ENCODE assay signal across 28 mouse cellular contexts in genomic region chr11:107668977-107669376, GRCm38 (mm10). TPM values are rescaled to one million over a fixed set of nuclear protein-coding genes. Genes with fewer than 3 reads are reported as not detected.
"Had no signal": no experiment of that assay in that cellular context is flagged by ENCODE, and none has a peak within 500 bp of the region (broad histone marks: within the 10 kb centered on the region; RNA-seq: fewer than 3 reads in every experiment).

No protein-coding gene starts in this region.

- H3K4me1 ChIP-seq: limb, embryonic 15.5 days; midbrain, embryonic 12.5 days; midbrain, embryonic 15.5 days; neural tube, embryonic 13.5 days; stomach, embryonic 15.5 days had no signal

- ATAC-seq: liver, postnatal 0 days; midbrain, embryonic 15.5 days had no signal

- H3K9me3 ChIP-seq: limb, embryonic 15.5 days; midbrain, embryonic 12.5 days; midbrain, embryonic 15.5 days; neural tube, embryonic 13.5 days; stomach, embryonic 15.5 days had no signal

- H3K27ac ChIP-seq: limb, embryonic 15.5 days; liver, embryonic 14.5 days; macrophage; midbrain, embryonic 12.5 days; midbrain, embryonic 15.5 days; neural tube, embryonic 13.5 days; stomach, embryonic 15.5 days had no signal

- H3K4me3 ChIP-seq: limb, embryonic 15.5 days; midbrain, embryonic 12.5 days; midbrain, embryonic 15.5 days; myocyte; neural tube, embryonic 13.5 days; stomach, embryonic 15.5 days had no signal

- H3K9ac ChIP-seq: limb, embryonic 15.5 days; liver, embryonic 14.5 days; liver, postnatal 0 days; lung, embryonic 14.5 days; midbrain, embryonic 12.5 days; midbrain, embryonic 15.5 days; neural tube, embryonic 13.5 days; stomach, embryonic 15.5 days had no signal

- H3K27me3 ChIP-seq: limb, embryonic 15.5 days; midbrain, embryonic 12.5 days; midbrain, embryonic 15.5 days; neural tube, embryonic 13.5 days; stomach, embryonic 15.5 days had no signal

- DNase-seq: kidney, adult 2 months; kidney, postnatal 10 days; kidney, postnatal 36 days; left cerebral cortex, postnatal 4 days; liver, postnatal 0 days; lung, embryonic 14.5 days; retina, postnatal 1 day; right cerebral cortex, postnatal 25 days; spleen, adult 18-20 months; thymus, adult 2 months; thymus, postnatal 14 days; thymus, postnatal 4 days had no signal

- H3K4me2 ChIP-seq: limb, embryonic 15.5 days; liver, embryonic 11.5 days; lung, embryonic 14.5 days; midbrain, embryonic 12.5 days; midbrain, embryonic 15.5 days; neural tube, embryonic 13.5 days; stomach, embryonic 15.5 days had no signal

RNA-seq across cellular contexts. Expression of gene Cacng1, which starts 47.3 kb away (rescaled TPM):
- total RNA-seq: layer of hippocampus, adult 8-10 months; layer of hippocampus, postnatal 14 days; left cerebral cortex, postnatal 14 days; megakaryocyte, adult 5-6 weeks; monocyte, adult 5-6 weeks; neutrophil, adult 5-6 weeks had no signal
- polyA plus RNA-seq: kidney, embryonic 14.5 days; liver, embryonic 11.5 days; liver, embryonic 14.5 days; macrophage had no signal
